Mouse (Mus musculus) testis, adult 2 months (tissue): ENCODE data around the gene Tecpr2. TPM values are rescaled to one million over a fixed set of nuclear protein-coding genes. Genes with fewer than 3 reads are reported as not detected.

Experiments
- H3K27ac ChIP-seq: fragments of 200-500 bp; 2 replicates; pipeline ENCODE4 v1.5.1; 2012; ENCODE audit warnings: low read depth, low read length; ENCODE audit not compliant: control insufficient read depth, insufficient read depth
- H3K27me3 ChIP-seq: fragments of 200-500 bp; 2 replicates; pipeline ENCODE4 v1.6.1; 2012; ENCODE audit warnings: mild to moderate bottlenecking, low read length, moderate library complexity; ENCODE audit not compliant: control insufficient read depth, insufficient read depth
- H3K36me3 ChIP-seq: fragments of 200-500 bp; 2 replicates; pipeline ENCODE4 v1.6.1; 2012; ENCODE audit warnings: mild to moderate bottlenecking, low read length; ENCODE audit not compliant: control insufficient read depth, insufficient read depth
- H3K4me1 ChIP-seq: fragments of 200-500 bp; 2 replicates; pipeline ENCODE4 v1.6.1; 2012; ENCODE audit warnings: low read length; ENCODE audit not compliant: control insufficient read depth, insufficient read depth
- H3K4me3 ChIP-seq: fragments of 200-500 bp; 2 replicates; pipeline ENCODE4 v1.5.1; 2012; ENCODE audit warnings: low read depth, mild to moderate bottlenecking, low read length, moderate library complexity, mixed read lengths; ENCODE audit not compliant: control insufficient read depth
- CTCF ChIP-seq: fragments of 200-500 bp; IDR thresholded peaks from 2 replicates; pipeline ENCODE4 v1.5.1; 2012; ENCODE audit warnings: low read depth, mild to moderate bottlenecking, inconsistent platforms, low read length, moderate library complexity; ENCODE audit not compliant: control insufficient read depth, insufficient read depth, insufficient replicate concordance
- POLR2A ChIP-seq: fragments of 200-500 bp; IDR thresholded peaks from 2 replicates; pipeline ENCODE4 v1.6.1; 2012; ENCODE audit warnings: low read depth, mild to moderate bottlenecking, inconsistent platforms, low read length, moderate library complexity; ENCODE audit not compliant: control insufficient read depth
- polyA plus RNA-seq: library from polyadenylated mRNA; depleted of rRNA; stranded (reverse); fragments of >200 nt; gene quantifications from 2 replicates; pipeline ENCODE4 v1.2.3, GENCODE M21; 2012

Tecpr2 gene
- polyA plus RNA-seq, 1 experiment, result 7.1 TPM

- H3K27me3 ChIP-seq, result no peaks in the 10 kb centered on the region
- no peak overlapping the region for H3K27ac ChIP-seq
- H3K36me3 ChIP-seq, result no peaks in the 10 kb centered on the region
- peaks cover 3% of the 10 kb centered on the region for H3K4me1 ChIP-seq
- no peak overlapping the region; the same call in 1 of the 2 replicates for H3K4me3 ChIP-seq
- no peak for TF ChIP-seq POLR2A
- TF ChIP-seq CTCF, result no peak
Measured at GRCm38 (mm10) chr12:111007134-111008103, 118.4 kb downstream of the Tecpr2 start.

DNA sequence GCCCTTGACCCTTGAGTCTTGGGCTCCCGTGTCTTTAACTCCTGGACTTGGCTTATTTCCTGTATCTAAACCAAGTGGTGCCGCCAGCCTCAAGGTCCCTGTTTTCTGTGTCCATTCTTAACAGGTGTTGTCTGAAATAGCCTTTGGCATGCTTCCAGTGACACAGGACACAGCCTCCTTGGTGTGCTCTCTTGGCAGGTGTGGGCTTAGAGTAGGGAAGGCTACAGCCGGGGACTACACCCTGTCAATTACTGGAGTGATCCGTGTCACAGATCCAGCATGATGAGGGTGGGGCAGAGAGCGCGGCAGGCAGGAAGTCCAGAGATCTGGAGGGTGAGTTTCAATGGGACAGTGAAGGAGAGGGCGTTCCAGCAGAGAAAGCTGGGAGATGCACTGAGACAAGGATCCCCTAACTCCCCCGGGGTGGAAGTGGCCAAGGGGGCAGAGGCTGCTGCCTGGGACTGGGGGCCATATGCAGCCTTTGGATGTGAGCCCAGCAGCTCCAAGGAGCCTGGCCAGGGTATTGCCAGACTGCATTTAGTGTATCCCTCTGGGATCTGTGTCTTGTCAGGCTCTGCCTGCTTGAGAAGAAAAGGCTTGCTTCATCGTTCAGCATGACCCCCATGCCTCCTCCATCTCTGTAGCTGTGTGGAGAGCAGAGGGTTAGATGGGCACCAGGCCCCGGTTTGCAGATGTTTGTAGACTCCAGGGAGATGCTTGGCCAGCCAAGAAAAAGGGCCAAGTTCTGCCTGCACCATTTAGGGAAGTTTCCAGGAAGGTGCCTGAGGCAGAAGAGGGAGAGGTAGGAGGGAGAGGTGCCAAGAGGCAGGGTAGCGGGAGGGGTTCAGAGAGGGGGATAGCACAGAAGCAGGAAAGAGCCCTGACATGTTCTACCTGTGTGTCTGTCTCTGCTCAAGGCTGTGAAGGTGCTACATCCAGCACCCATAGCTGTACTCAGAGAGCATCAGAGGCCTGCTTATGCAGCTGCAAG, 119.7 kb downstream of the Tecpr2 start:
- TF ChIP-seq POLR2A (no peak), CTCF (no peak)
- H3K4me1 ChIP-seq, result peaks cover 3% of the 10 kb centered on the region
- no peak overlapping the region for H3K4me3 ChIP-seq
- H3K27me3 ChIP-seq, result no peaks in the 10 kb centered on the region
- no peak overlapping the region for H3K27ac ChIP-seq
- H3K36me3 ChIP-seq, result no peaks in the 10 kb centered on the region

DNA sequence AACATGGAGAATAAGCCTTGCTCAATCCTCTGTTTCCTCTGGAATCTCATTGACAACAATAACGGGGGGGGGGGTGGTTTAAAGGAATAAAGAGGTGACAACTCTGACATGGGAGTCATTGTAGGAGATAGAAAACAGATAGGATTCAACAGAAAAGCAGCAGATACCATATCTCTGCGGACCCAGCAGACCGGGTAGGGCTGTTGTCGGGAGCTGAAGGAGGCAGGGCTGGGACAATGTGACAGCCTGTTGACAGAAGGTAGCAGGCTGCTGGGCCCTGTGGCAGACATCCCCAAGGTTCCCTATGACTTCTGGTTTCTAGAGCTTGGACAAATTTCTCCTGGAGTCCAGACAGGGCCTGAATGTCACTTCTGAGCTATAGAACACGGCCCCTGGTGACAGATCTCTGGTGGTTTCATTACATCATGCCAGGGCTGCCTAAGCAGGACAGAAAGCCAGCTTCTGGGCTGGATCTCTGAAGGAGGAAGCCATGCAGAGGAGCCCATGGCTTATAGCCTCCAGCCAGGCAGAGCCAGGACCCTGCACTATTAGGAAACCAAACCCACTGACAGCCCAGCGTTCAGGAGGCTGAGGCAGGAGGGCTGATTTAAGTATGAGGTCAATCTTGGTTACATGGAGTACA, 120.7 kb downstream of the Tecpr2 start:
- Histone ChIP-seq H3K27ac (no peak overlapping the region), H3K4me3 (no peak overlapping the region), H3K4me1 (peaks cover 3% of the 10 kb centered on the region), H3K36me3 (no peaks in the 10 kb centered on the region), H3K27me3 (no peaks in the 10 kb centered on the region)
- no peak for TF ChIP-seq CTCF
- no peak for TF ChIP-seq POLR2A

- Histone ChIP-seq H3K27me3 (no peaks in the 10 kb centered on the region), H3K27ac (no peak overlapping the region), H3K4me3 (no peak overlapping the region), H3K36me3 (no peaks in the 10 kb centered on the region), H3K4me1 (no peaks in the 10 kb centered on the region; the same call in 1 of the 2 replicates)
- TF ChIP-seq POLR2A (no peak), CTCF (no peak)
Measured at GRCm38 (mm10) chr12:111016807-111017206, 127.7 kb downstream of the Tecpr2 start.

DNA sequence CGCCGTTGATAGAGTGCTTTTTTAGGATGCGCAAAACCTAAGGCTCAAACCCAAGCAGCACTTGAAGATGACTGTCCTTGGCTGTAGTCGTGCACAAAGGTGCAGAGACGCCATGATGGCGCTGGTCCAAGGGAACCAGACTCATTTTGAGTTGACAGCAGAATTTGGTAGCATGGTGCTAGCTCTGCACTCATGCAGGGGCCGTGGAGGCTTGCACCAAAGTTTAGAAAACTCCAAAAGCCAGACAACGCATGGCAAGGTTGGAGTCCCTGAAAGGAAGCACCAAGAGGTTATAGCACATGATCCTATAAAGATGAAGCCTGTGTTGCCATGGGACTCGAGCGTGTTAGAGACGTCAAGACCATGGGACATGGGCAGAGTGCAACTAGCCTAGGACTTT, 129.0 kb downstream of the Tecpr2 start:
- TF ChIP-seq POLR2A (no peak), CTCF (no peak)
- Histone ChIP-seq H3K4me3 (no peak overlapping the region), H3K4me1 (no peaks in the 10 kb centered on the region; the same call in 1 of the 2 replicates), H3K36me3 (no peaks in the 10 kb centered on the region), H3K27me3 (no peaks in the 10 kb centered on the region), H3K27ac (no peak overlapping the region)

- TF ChIP-seq CTCF, result no peak
- TF ChIP-seq POLR2A, result no peak
- Histone ChIP-seq H3K4me1 (no peaks in the 10 kb centered on the region; the same call in 1 of the 2 replicates), H3K4me3 (no peak overlapping the region), H3K27ac (no peak overlapping the region), H3K36me3 (no peaks in the 10 kb centered on the region), H3K27me3 (no peaks in the 10 kb centered on the region)
Measured at GRCm38 (mm10) chr12:111019086-111019485, 130.0 kb downstream of the Tecpr2 start.
